Mouse (Mus musculus) hindbrain, embryonic 15.5 days (tissue): Measurements from ENCODE around the gene Atg16l1. TPM values are rescaled to one million over a fixed set of nuclear protein-coding genes. Genes with fewer than 3 reads are reported as not detected.

Source experiments
- ATAC-seq: fragments of 200-750 bp; cut with Nextera tagmentation; 2 replicates; pipeline ENCODE4 v1.8.0; 2017; ENCODE audit warnings: low read depth, moderate number of reproducible peaks, moderate TSS enrichment; ENCODE audit not compliant: low FRiP score
- H3K27ac ChIP-seq: fragments of 300-500 bp; sonication (generic); replicated peaks from 2 replicates; pipeline ENCODE4 v1.5.1; 2015; ENCODE audit warnings: mild to moderate bottlenecking, inconsistent platforms
- H3K27me3 ChIP-seq: fragments of 300-500 bp; sonication (generic); 2 replicates; pipeline ENCODE4 v1.6.1; 2015; ENCODE audit warnings: control low read depth, inconsistent platforms
- H3K36me3 ChIP-seq: fragments of 300-500 bp; sonication (generic); 2 replicates; pipeline ENCODE4 v1.6.1; 2015; ENCODE audit warnings: control low read depth, inconsistent platforms
- H3K4me1 ChIP-seq: fragments of 300-500 bp; sonication (generic); replicated peaks from 2 replicates; pipeline ENCODE4 v1.6.1; 2015; ENCODE audit warnings: control low read depth, inconsistent platforms
- H3K4me2 ChIP-seq: fragments of 300-500 bp; sonication (generic); 2 replicates; pipeline ENCODE4 v1.6.1; 2015; ENCODE audit warnings: moderate library complexity, mild to moderate bottlenecking, inconsistent platforms
- H3K4me3 ChIP-seq: fragments of 300-500 bp; sonication (generic); 2 replicates; pipeline ENCODE4 v1.5.1; 2015; ENCODE audit warnings: mild to moderate bottlenecking, inconsistent platforms
- H3K9ac ChIP-seq: fragments of 300-500 bp; sonication (generic); 2 replicates; pipeline ENCODE4 v1.6.1; 2015; ENCODE audit warnings: inconsistent platforms
- H3K9me3 ChIP-seq: fragments of 300-500 bp; sonication (generic); 2 replicates; pipeline ENCODE4 v1.6.1; 2016; ENCODE audit warnings: control low read depth, inconsistent platforms
- WGBS: fragments of 180-500 bp; shearing (Covaris S2); methylation state at CpG from one replicate; pipeline ENCODE4 v1.1.7; 2015; 5-methylcytosine and 5-hydroxymethylcytosine counted together
- polyA plus RNA-seq: library from polyadenylated mRNA; unstranded; fragments of >200 nt; fragmentation: Nextera tagmentation; extraction: Ambion mirVana; gene quantifications from 2 replicates; pipeline ENCODE4 v1.2.1, GENCODE M21; 2015

Atg16l1 gene
- polyA plus RNA-seq, 1 experiment from 2014 or later = 73.9 TPM

GRCm38 (mm10) chr1:87779204-87779785, 23.6 kb downstream of the Atg16l1 start:
- Histone ChIP-seq H3K4me1 (no peaks in the 10 kb centered on the region), H3K9ac (no peak overlapping the region), H3K9me3 (no peaks in the 10 kb centered on the region), H3K4me2 (no peak overlapping the region), H3K4me3 (no peak overlapping the region), H3K27ac (no peak overlapping the region), H3K36me3 (peaks cover 92% of the 10 kb centered on the region), H3K27me3 (no peaks in the 10 kb centered on the region)
- 90% methylated on average over 5 of the region's 5 CpGs for WGBS
- no peak for ATAC-seq

GRCm38 (mm10) chr1:87785703-87786102, 30.0 kb downstream of the Atg16l1 start:
- Histone ChIP-seq H3K27ac (peak overlapping the region; percentile 39; the same call in 1 of the 2 replicates), H3K9me3 (no peaks in the 10 kb centered on the region), H3K4me2 (no peak overlapping the region), H3K4me3 (no peak overlapping the region), H3K4me1 (no peaks in the 10 kb centered on the region), H3K9ac (no peak overlapping the region), H3K27me3 (no peaks in the 10 kb centered on the region), H3K36me3 (peaks cover 83% of the 10 kb centered on the region)
- WGBS = 83% methylated on average over 8 of the region's 8 CpGs
- no peak for ATAC-seq

GRCm38 (mm10) chr1:87786251-87786650, 30.6 kb downstream of the Atg16l1 start:
- no peak overlapping the region for H3K4me3 ChIP-seq
- H3K27ac ChIP-seq = peak overlapping the region; percentile 39; the same call in 1 of the 2 replicates
- peak; percentile 76; the same call in 1 of the 2 replicates for ATAC-seq
- H3K9ac ChIP-seq = no peak overlapping the region
- peaks cover 83% of the 10 kb centered on the region for H3K36me3 ChIP-seq
- H3K4me2 ChIP-seq = no peak overlapping the region
- H3K27me3 ChIP-seq = no peaks in the 10 kb centered on the region
- H3K4me1 ChIP-seq = no peaks in the 10 kb centered on the region
- 63% methylated on average over 7 of the region's 7 CpGs for WGBS
- no peaks in the 10 kb centered on the region for H3K9me3 ChIP-seq

- no peaks in the 10 kb centered on the region for H3K9me3 ChIP-seq
- H3K4me3 ChIP-seq = no peak overlapping the region
- no peak overlapping the region for H3K4me2 ChIP-seq
- H3K27me3 ChIP-seq = no peaks in the 10 kb centered on the region
- H3K27ac ChIP-seq = no peak overlapping the region
- H3K9ac ChIP-seq = no peak overlapping the region
- 93% methylated on average over 8 of the region's 8 CpGs for WGBS
- peaks cover 73% of the 10 kb centered on the region for H3K36me3 ChIP-seq
- ATAC-seq = no peak
- H3K4me1 ChIP-seq = no peaks in the 10 kb centered on the region
These were observed 34.0 kb downstream of the Atg16l1 start for GRCm38 (mm10) chr1:87789665-87790064.

- Histone ChIP-seq H3K27me3 (no peaks in the 10 kb centered on the region), H3K4me2 (no peak overlapping the region), H3K9me3 (no peaks in the 10 kb centered on the region), H3K9ac (no peak overlapping the region), H3K27ac (no peak overlapping the region), H3K36me3 (peaks cover 45% of the 10 kb centered on the region), H3K4me1 (no peaks in the 10 kb centered on the region), H3K4me3 (no peak overlapping the region)
- no peak for ATAC-seq
- 90% methylated on average over 4 of the region's 4 CpGs for WGBS
These were observed 36.9 kb downstream of the Atg16l1 start for GRCm38 (mm10) chr1:87792438-87793137.

- Histone ChIP-seq H3K4me3 (no peak overlapping the region), H3K36me3 (peaks cover 40% of the 10 kb centered on the region), H3K9ac (no peak overlapping the region), H3K9me3 (no peaks in the 10 kb centered on the region), H3K27ac (no peak overlapping the region), H3K4me2 (no peak overlapping the region), H3K4me1 (no peaks in the 10 kb centered on the region), H3K27me3 (no peaks in the 10 kb centered on the region)
- 91% methylated on average over 6 of the region's 6 CpGs for WGBS
- no peak for ATAC-seq
These were observed 37.4 kb downstream of the Atg16l1 start for GRCm38 (mm10) chr1:87793138-87793449.

GRCm38 (mm10) chr1:87797702-87798101, 42.0 kb downstream of the Atg16l1 start:
- Histone ChIP-seq H3K36me3 (peaks cover 7% of the 10 kb centered on the region), H3K27ac (no peak overlapping the region), H3K4me2 (no peak overlapping the region), H3K9me3 (no peaks in the 10 kb centered on the region), H3K4me3 (no peak overlapping the region), H3K9ac (no peak overlapping the region), H3K27me3 (no peaks in the 10 kb centered on the region), H3K4me1 (no peaks in the 10 kb centered on the region)
- no peak for ATAC-seq
- 100% methylated on average over 1 of the region's 1 CpGs for WGBS

- Histone ChIP-seq H3K27ac (no peak overlapping the region), H3K4me3 (no peak overlapping the region), H3K9ac (no peak overlapping the region), H3K4me1 (no peaks in the 10 kb centered on the region), H3K27me3 (no peaks in the 10 kb centered on the region), H3K36me3 (peaks cover under 1% of the 10 kb centered on the region; the same call in 1 of the 2 replicates), H3K9me3 (no peaks in the 10 kb centered on the region), H3K4me2 (no peak overlapping the region)
- no peak for ATAC-seq
- 89% methylated on average over 2 of the region's 2 CpGs for WGBS
These were observed 42.6 kb downstream of the Atg16l1 start for GRCm38 (mm10) chr1:87798306-87798705.

- no peak within 1 kb of the TSS for H3K27ac ChIP-seq
- H3K36me3 ChIP-seq = no peaks in the 10 kb centered on the region
- H3K4me3 ChIP-seq = no peak within 1 kb of the TSS
- H3K27me3 ChIP-seq = no peaks in the 10 kb centered on the region
- 85% methylated on average over 6 of the region's 6 CpGs for WGBS
- ATAC-seq = no peak
- no peak within 1 kb of the TSS for H3K9ac ChIP-seq
- no peaks in the 10 kb centered on the region for H3K4me1 ChIP-seq
- no peaks in the 10 kb centered on the region for H3K9me3 ChIP-seq
- no peak within 1 kb of the TSS for H3K4me2 ChIP-seq
These were observed 47.9 kb downstream of the Atg16l1 start, which contains the start of gene Sag for GRCm38 (mm10) chr1:87803576-87803975. TSS of gene Sag (plus strand) at chr1:87803680.

GRCm38 (mm10) chr1:87807751-87808150, 52.1 kb downstream of the Atg16l1 start:
- 88% methylated on average over 1 of the region's 1 CpGs for WGBS
- Histone ChIP-seq H3K9ac (no peak overlapping the region), H3K27ac (no peak overlapping the region), H3K4me3 (no peak overlapping the region), H3K4me1 (no peaks in the 10 kb centered on the region), H3K4me2 (no peak overlapping the region), H3K9me3 (no peaks in the 10 kb centered on the region), H3K36me3 (no peaks in the 10 kb centered on the region), H3K27me3 (no peaks in the 10 kb centered on the region)
- no peak for ATAC-seq

- Histone ChIP-seq H3K27me3 (no peaks in the 10 kb centered on the region), H3K27ac (no peak overlapping the region)
- WGBS = 88% methylated on average over 7 of the region's 7 CpGs
These were observed 55.7 kb downstream of the Atg16l1 start for GRCm38 (mm10) chr1:87811391-87811790.

GRCm38 (mm10) chr1:87812061-87812460, 56.4 kb downstream of the Atg16l1 start:
- Histone ChIP-seq H3K27ac (no peak overlapping the region), H3K36me3 (no peaks in the 10 kb centered on the region), H3K4me3 (no peak overlapping the region), H3K4me2 (no peak overlapping the region), H3K27me3 (no peaks in the 10 kb centered on the region), H3K9ac (no peak overlapping the region), H3K9me3 (no peaks in the 10 kb centered on the region), H3K4me1 (0 out of 2 replicates have a peak, but pooled peaks cover 4% of the 10 kb centered on the region)
- WGBS = 80% methylated on average over 10 of the region's 10 CpGs
- ATAC-seq = no peak

More at GRCm38 (mm10) chr1:87811391-87811790, 55.7 kb downstream of the Atg16l1 start:
- ATAC-seq = no peak
- Histone ChIP-seq H3K4me2 (no peak overlapping the region), H3K4me3 (no peak overlapping the region), H3K4me1 (0 out of 2 replicates have a peak, but pooled peaks cover 4% of the 10 kb centered on the region), H3K9ac (no peak overlapping the region), H3K9me3 (no peaks in the 10 kb centered on the region), H3K36me3 (no peaks in the 10 kb centered on the region)
